Mouse (Mus musculus): Measurements from ENCODE around the gene Litaf.

DNA sequence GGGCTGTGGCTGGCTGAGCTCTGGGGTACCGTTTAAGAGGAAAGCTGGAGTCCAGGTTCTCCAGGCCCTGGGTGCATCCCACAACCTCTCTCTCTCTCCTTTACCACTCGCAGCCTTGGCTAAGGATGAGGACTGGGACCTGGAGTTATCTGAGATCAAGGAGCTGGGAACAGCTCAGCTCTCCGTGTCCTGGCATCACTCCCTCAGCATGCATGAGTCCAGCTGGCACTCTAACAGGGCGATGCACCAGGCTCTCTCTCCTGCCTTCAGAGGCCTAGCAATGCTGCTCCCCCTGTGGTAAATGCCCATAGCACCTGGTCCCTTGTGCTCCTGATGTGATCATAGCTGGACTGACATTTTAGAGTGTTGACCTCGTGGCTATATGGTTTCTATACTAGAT lies 5.2 kb upstream of the Litaf start:
- no peak for TF ChIP-seq POLR2A (IDR thresholded peaks at IDR 0.05; ENCODE audit: control insufficient read depth, low read depth, low read length)
- no peak for TF ChIP-seq CTCF (IDR thresholded peaks at IDR 0.05; ENCODE audit: control insufficient read depth, insufficient read depth, insufficient replicate concordance, low read depth, low read length)

Data from testis, adult 2 months (tissue).